Mouse (Mus musculus) granulocyte monocyte progenitor cell, adult 5-6 weeks (primary cell): Measurements from ENCODE around the gene Tax1bp3. TPM values are rescaled to one million over a fixed set of nuclear protein-coding genes. Genes with fewer than 3 reads are reported as not detected.

ENCODE experiments used
- ATAC-seq: replicated peaks from 2 replicates; pipeline ENCODE4 v1.8.0; 2016; ENCODE audit warnings: mild to moderate bottlenecking, moderate TSS enrichment, inconsistent platforms; ENCODE audit not compliant: poor library complexity, severe bottlenecking
- total RNA-seq, 2 experiments: library from RNA; stranded (forward) in 1 of 2; stranded (reverse) in 1 of 2; fragments of 200-712, 200-1000 nt in 1 of 2; fragments of >200 nt in 1 of 2; fragmentation: Nextera tagmentation in 1 of 2; gene quantifications; 2 replicates each; pipeline ENCODE4 v1.2.3; 2014 to 2017

The Tax1bp3 gene
- total RNA-seq, 2 experiments from 2014 or later, result 11.7 to 19.9 TPM

DNA sequence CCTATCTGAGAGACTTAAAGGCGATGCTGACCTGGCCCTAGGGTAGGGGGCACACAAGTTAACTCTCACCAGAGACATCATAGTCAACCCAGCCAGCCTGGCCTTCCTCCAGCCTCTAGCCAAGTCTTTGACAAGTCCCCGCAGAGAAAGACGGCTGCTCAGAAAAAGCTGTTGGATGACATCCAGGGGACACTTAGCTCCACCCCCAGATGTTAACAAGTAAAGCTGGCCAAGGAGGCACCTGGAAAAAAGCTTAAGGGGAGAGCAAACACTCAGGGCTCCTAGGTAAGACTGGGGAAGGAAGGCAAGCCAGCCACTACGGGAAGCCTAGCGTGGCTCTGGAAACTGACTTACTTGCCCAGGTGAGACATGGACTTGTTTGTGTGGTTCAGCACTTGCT, 4.7 kb upstream of the Tax1bp3 start:
- ATAC-seq, result no peak

DNA sequence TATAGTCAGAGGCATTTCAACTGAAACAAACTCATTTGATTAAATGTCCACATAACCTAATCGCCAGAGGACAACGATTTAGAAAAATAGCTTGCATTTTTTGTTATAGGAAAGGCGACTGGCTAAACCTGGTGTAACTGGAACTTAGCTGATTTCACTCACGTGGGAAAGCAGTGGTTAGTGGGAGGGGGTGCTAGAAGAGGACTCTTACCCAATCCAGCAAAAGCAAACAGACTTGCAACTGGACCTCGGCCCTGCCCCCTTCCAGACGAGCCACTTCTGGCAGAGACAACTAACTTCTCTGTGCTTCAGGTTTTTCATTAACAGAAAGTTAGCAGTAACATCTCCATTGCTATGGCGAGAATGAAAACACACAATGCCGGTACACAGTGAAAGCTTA, 1.3 kb upstream of the Tax1bp3 start:
- peak; percentile 47 for ATAC-seq

DNA sequence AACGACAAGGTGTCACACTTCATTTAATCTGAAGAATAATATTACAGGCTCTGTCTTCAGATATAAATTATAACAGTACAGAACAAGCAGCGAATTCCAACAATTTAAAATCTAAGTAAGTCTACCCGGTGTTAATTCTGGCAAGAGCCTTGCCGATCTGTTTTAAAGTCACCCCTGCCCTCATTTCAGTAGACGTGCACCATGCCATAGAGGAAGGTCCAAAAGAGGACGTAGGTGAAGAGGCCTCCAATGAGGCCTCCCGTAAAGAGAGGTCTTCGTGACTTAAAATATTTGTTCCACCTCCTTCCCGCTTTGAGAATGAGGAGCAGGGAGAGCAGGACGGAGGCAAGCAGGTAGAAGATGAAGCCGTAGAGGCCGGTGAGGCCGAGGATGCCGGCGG, 697 bp upstream of the Tax1bp3 start:
- no peak for ATAC-seq

DNA sequence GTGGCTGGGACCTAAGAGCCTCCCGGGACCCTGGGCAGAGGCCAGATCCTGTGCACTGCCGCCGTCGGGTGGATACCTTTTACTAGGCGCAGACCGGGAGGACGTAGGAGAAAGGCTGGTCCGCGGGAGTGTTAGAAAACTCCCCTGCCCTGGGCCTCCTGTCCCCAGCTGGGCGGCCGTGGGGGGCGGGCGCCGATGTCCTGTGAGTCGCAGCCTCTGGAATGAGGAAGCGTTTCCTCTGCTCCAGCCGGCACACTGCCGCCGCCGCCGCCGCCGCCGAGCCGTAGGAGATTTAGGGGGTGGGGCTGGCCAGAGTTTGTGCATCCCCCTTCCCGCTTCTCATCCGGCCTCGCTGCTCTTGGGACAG, 609 bp downstream of the Tax1bp3 start:
- ATAC-seq, result peak; percentile 67

DNA sequence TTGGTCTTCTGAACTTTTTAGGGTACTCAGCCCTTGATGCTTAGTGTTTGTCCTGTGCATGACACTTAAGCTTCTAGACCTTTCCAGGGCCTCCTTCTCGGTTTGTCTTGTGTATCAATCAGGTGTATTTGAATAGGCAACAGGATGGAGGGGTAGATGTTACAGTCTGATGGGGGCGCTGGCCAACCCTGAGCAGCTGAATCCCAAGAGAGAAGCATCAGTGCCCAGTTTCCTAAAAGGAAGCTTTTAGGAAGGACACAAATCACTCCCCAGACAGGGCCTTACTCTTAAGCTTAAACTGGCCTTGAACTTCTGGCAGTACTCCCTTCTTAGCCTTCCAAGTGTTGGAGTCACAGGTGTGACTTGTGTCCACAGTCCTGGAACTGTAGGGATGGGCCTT, 1.0 kb downstream of the Tax1bp3 start:
- no peak for ATAC-seq

DNA sequence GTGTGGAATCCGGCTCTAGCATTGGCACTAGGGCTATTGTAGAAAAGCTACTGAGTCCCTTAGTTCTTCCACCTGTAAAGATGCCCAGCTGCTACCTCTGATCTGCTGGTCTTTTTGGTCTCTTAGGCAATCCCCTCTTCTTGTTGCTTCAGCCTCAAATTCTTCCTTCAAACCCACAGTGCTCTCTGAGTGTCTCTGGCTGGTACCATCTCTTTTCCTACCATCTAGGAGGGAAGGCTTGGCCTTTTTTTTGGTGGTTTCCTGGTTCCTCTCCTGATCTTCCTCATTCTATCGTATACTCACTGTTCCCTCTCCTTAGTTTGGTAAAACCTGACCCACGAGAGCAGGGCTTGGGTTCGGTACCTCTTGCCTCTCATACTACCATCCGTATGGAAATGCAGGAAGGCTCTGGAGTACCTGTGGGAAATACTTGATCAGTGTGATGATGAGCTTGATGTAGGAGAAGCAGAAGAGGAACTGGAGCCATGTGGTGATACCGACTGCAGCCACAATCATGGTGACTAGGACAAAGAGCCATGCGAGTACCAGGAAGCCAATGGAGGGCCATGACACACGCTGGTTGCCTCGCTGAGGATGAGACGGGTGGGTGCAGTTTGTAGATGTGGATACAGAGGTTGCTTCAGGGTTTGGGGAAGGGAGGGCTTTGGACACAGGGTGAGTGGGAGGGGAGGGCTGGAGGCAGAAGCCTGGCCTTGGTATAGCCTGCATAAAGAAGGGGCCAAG, 9.2 kb downstream of the Tax1bp3 start:
- ATAC-seq, result peak; percentile 58

DNA sequence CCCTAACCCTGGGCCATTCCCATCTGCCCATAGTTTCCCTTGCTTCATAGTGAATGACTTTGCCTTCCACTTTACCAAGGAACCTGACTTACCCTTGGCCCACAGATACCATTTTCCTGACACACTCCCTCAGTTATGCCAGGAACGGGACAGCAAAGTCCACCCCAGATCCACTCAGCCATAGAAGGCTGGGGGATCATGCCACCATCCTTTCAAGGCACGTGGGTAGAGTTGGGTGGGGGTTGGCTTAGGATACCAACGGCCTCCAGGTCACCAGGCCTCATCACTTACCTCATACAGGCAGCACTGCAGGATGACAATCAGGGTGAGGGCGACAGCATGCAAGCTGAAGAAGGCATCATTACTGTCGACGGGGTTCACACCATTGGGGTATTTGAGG, 10.3 kb downstream of the Tax1bp3 start:
- no peak for ATAC-seq

DNA sequence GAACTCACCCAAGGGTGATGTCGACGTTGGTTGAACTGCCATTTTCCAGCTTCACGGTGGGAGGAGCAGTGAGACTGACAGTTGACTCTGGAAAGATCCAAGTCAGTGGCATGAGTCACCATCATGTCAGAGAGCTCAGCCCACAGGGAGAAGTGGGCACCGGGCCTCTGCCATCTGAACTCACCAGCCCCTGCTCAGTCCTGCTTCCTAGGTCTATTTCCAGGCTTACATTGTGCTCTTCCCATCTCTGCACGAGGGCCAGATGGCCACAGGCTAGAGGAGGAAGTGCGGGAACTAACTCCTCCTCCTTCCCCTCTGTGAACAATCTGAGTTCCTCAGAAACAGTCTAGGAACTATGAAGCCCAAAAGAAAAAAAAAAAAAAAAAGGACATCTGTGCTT, 16.2 kb downstream of the Tax1bp3 start:
- ATAC-seq, result peak; percentile 92

DNA sequence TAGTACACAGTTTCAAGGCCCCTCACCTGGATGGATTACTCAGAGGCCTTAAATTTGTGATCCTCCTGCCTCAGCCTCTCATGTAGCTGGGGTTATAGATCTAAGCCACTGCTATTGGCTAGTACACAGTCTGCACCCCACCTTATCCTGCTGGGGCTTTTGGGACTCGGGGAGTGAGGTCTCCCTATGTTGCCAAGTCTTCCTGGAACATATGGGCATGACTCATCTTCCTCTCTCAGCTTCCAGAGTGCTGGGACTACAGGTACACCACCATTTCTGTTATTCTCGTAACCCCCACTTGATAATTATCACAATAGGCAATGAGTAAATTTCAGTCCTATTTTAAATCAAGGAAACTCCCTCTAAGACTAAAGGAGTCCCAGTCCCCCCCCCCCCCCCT, 17.6 kb downstream of the Tax1bp3 start:
- ATAC-seq, result no peak

DNA sequence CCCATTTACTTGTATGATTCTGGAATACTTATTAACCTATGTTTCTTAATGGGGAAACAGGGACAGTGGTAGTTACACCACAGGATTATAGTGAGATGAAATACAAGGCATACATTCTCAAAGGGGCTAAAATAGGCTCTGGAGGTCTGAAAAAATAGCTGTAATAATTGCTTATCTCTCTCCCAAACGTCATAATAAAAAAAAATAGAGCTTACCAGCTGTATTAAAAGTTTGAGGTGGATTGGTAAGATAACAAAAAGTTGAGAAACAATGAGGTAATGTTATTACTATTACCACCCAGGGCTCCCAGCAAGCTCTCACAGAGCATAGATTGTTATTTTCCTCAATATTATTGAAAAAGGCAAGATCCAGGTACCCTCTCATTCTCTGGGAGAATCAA, 21.3 kb downstream of the Tax1bp3 start:
- ATAC-seq, result no peak

DNA sequence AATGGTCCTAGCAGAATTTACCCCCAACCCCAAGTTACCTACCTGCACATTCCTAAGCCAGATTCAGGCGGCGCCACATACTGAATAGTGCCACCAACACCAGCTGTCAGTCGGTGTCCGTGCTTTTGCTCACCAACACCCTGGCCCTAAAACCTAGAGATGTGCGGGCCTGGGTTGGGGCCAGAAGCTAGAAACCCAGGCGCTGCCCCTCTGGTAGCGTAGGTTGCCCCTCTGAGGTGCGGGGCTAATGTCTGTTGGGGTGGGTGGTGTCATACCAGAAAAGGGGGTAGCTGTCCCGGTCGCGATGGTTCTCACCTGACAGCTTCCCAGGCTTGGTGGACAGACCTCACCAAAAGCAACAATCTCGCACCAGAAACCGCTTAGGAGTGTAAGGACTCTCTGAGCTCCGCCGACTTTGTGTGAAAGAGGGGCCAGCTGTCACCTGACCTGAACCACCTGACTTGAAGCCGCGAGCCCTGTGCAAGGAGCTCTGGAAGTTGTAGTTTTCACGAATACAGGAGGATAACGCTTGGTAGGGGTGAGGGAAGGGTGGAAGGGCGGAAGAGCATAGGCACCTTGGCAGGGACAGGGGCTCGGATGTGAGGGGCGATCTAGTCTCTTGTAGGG, 21.8 kb downstream of the Tax1bp3 start, which contains the start of gene Ctns:
Ctns (minus strand) TSS at position 440 of the 627 bp plus-strand sequence.
- ATAC-seq, result peak; percentile 73

DNA sequence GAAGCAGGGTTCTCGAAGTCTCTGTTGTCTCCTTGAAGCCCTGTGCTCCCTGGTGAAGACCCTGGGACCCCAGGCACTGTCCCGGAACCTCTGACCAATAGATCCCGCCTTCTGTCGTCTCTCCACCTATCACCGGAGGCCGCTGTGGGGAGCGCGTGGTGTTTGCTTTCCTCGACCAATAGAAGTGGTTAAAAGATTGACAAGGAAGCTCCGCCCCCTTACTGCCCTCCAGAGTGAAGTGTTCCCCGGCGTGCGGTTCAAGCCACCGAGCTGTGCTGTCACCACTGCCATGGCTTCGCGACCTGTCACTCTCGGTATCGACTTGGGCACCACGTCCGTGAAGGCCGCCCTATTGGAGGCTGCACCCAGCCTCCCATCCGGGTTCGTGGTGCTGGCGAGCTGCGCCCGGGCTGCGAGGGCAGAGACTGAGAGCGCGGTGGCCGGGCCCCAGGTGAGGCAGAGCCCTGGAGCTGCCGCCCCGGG, 22.4 kb downstream of the Tax1bp3 start, which contains the start of gene Shpk:
Shpk (plus strand) TSS at position 231 of the 483 bp plus-strand sequence.
- peak; percentile 91 for ATAC-seq

DNA sequence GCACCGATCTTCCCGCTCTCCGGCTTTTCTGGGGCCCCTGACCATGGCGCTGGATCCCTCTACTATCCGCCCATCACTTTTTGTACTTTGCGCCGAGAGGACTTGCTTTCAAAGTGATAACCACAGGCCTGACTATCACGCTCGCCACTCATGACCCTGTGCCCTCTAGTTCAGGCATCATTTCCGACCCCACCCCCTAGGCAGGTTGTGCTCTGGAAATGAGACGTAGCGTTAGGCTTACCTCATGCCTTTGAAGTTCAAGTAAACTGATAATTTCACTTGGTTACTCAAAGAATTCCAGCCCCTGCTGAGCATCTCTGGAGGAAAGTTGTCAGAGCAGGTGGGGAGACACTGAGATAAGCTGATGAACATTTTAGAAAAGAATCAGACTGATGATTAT, 23.0 kb downstream of the Tax1bp3 start:
- peak; percentile 35 for ATAC-seq

DNA sequence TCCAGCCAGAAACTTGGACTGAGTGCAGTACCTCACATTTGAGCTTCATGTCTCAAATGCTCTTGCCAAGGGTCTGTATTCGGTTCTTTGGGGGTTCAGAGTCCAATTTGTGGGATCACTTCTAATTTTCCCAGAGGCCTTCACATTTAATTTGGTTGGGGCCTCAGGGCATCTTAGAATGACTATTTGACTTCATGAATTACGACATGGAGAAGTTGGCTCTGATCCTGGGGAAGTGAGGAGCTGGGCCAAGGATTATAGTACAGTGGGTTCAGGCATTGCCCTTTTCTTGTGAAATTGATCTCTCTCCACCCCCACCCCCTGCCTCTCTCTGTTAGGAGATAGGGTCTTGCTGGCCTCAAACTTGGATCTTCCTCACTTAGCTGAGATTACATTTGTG, 24.1 kb downstream of the Tax1bp3 start:
- ATAC-seq, result no peak

DNA sequence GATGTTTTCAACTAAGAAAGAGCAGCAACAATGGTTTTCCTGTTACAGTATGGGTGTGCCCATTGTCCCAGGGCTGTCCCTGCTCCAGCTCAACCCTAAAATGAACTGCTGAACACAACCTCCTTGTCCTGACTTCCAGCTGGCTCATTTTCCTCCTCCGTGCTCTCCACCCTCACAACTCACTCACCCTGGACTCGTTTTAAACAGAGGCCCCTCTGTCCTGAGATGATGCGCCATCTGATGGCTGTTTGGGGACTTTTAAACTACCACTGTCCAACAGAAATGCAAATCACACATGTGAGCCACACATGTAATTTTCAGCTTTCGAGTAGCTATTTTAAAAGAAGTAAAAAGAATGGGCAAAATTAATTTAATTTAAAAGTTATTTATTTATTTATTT, 24.7 kb downstream of the Tax1bp3 start:
- no peak for ATAC-seq

DNA sequence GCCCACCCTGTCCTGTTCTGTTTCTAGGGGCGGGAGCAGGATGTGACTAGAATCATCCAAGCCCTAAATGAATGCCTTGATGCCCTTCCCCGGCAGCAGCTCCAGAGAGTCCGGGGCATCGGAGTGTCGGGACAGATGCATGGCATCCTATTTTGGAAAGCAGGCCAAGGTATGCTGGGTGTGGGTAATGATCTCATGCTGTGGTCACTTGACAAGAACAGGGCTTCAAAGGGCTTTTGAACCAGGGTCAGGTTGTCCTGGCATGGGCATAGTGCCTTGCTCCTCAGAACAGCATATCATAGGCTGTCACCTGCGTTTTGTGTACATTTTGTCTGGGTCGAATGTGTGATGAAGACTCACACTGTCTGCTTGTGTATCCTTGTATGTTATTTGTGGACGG, 27.0 kb downstream of the Tax1bp3 start:
- ATAC-seq, result no peak

DNA sequence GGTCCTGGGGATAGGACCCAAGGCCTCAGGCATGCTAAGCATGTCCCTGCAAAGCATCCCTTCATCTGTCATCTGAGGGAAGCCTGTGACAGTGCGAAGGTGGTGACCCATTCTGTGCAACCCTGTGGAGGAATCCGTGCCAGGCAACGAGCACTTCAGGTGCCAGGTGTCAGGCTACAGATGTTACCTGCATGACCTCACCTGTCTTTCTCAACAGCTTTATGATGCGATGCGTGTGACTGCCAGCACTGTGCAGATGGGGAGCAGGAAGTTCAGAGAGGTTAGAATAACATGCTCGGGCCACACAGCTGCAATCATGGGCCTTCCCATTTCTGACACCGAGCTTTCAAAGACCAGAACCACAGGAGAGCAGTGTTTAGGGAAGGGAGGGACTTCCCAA, 28.3 kb downstream of the Tax1bp3 start:
- no peak for ATAC-seq

DNA sequence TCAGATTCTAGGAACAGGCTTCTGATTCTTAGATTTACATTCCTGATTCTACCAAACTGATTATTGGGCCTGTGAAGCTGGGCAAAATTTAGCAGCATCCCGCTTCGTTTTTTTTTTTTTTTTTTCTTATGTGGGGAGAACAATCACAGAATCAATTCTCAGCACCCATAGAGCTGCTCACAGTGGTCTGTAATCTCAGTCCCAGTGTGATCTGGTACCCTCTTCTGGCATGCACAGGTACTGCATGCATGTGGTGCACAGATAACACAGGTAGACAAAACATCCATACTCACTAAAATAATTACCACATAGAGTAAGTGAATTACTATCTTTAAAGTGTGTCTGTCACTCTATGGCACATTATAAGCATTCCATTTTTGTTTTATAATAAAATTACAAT, 30.7 kb downstream of the Tax1bp3 start:
- ATAC-seq, result peak; percentile 68

DNA sequence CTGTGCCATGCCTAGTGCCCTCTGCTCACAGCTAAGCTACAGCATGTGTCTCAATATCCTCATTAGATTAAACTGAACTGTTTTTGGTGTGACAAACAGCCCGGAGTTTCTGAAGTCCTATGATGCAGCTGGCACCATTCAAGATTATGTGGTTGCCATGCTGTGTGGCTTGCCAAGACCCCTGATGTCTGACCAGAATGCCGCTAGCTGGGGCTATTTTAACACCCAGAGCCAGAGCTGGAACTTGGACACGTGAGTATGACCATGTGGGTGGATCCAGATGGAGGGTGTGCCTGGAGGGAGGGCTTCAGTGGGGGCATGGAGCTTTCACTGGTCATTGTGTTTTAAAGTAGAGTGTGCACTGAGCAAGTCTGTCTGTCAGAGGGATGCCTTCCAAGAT, 37.1 kb downstream of the Tax1bp3 start:
- no peak for ATAC-seq

DNA sequence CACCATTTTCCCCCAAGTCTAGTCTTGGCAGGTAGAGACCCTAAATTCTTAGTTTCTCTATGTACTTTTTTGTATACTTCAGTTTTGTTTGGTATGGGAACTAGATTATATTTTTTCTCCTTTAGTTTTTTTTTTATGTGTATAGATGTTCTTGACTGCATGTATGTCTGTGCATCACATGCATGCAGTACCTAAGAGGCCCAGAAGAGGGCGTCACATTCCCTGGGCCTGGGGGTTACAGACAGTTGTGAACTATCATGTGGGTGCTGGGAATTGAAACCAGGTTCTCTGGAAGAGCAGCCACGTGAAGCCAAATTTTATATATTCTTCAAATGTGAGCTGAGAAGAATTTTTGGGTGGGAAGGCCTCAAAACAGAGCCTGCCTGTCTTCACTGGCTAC, 42.8 kb downstream of the Tax1bp3 start:
- no peak for ATAC-seq

DNA sequence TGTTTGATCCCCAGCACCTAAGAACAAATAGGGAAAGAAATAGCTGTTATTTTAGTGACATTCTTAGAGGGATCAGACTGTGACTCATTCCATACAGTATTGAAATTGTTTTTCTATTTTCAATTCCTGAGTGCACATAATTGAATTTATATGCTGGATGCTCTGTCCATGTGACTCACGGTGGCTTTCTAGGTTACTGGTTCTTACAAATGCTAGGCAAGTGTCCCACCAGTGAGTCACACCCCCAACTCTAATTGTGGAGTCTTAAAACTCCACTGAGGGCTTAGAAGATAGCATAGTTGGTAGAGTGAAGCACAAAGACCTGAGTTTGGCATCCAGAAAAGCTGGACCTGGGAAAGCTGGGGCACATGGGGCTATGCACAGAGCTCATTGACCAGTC, 43.8 kb downstream of the Tax1bp3 start:
- ATAC-seq, result no peak

DNA sequence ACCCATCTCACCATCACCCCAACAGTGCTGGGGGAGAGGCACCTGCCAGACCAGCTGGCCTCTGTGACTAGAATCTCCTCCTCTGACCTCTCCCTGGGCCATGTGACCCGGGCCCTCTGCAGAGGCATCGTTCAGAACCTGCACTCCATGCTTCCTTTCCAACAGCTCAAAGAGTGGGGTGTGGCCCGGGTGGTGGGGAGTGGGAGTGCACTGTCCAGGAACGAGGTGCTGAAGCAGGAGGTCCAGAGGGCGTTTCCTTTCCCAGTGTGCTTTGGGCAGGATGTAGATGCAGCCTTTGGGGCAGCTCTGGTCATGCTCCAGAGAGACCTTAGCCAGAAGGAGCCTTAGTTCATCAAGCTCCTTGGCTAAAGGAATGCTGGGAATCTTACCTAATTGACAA, 46.0 kb downstream of the Tax1bp3 start:
- no peak for ATAC-seq
